ENCODE assay signal across 8 mouse cellular contexts in genomic region chr15:80133682-80134449, GRCm38 (mm10). TPM values are rescaled to one million over a fixed set of nuclear protein-coding genes. Genes with fewer than 3 reads are reported as not detected.
DNase-seq lines count a peak whose midpoint lies in the region; ATAC-seq and TF ChIP-seq lines count a peak whose summit lies in the region.

No protein-coding gene starts in this region.

- TF ChIP-seq CTCF in layer of hippocampus, adult 2 months (conservative IDR thresholded peaks at IDR 0.05), result no peak

- ATAC-seq in heart, embryonic 14.5 days (ENCODE audit: insufficient number of reproducible peaks, insufficient read depth, low FRiP score, low read depth), result no peak
- peak; percentile 86 for ATAC-seq in megakaryocyte, adult 5-6 weeks (ENCODE audit: poor library complexity, severe bottlenecking)
- no peak for ATAC-seq in stomach, embryonic 15.5 days (ENCODE audit: insufficient read depth, low FRiP score, low read depth)

- no peaks in the 10 kb centered on the region for H3K9me3 ChIP-seq in heart, embryonic 14.5 days (ENCODE audit: control insufficient read depth, low read length)
- H3K9me3 ChIP-seq in stomach, embryonic 15.5 days, result no peaks in the 10 kb centered on the region

- H3K4me2 ChIP-seq in heart, embryonic 14.5 days (ENCODE audit: low read length), result peak overlapping the region; percentile 98
- peak overlapping the region; percentile 78 for H3K4me2 ChIP-seq in stomach, embryonic 15.5 days

- DNase-seq in layer of hippocampus, adult 2 months (ENCODE audit: low spot score in 2 of 2), result no peak
- DNase-seq in layer of hippocampus, adult 8-10 months (ENCODE audit: low spot score in 2 of 2), result no peak
- peak; percentile 69 for DNase-seq in embryo, embryonic 10.5 days (ENCODE audit: low spot score)
- peak; percentile 29 for DNase-seq in kidney, postnatal 14 days
- DNase-seq in frontal cortex, postnatal 36 days (ENCODE audit: low spot score in 2 of 2), result no peak

- H3K36me3 ChIP-seq in heart, embryonic 14.5 days (ENCODE audit: control insufficient read depth, insufficient read depth, low read length), result peaks cover 5% of the 10 kb centered on the region; the same call in 1 of the 2 replicates
- 0 out of 2 replicates have a peak, but pooled peaks cover 5% of the 10 kb centered on the region for H3K36me3 ChIP-seq in stomach, embryonic 15.5 days

- H3K27ac ChIP-seq in layer of hippocampus, adult 2 months, result peak overlapping the region; percentile 99
- H3K27ac ChIP-seq in heart, embryonic 14.5 days (replicated peaks in 1 of 2; ENCODE audit: control insufficient read depth in 1 of 2, insufficient read depth in 1 of 2, low read depth in 2 of 2, low read length in 2 of 2), result peak overlapping the region; percentile 98 to 100
- peak overlapping the region; percentile 99 for H3K27ac ChIP-seq in stomach, embryonic 15.5 days

- H3K9ac ChIP-seq in heart, embryonic 14.5 days (ENCODE audit: low read length), result peak overlapping the region; percentile 95
- H3K9ac ChIP-seq in stomach, embryonic 15.5 days, result peak overlapping the region; percentile 65

- 8% methylated on average over 14 of the region's 14 CpGs for WGBS in heart, embryonic 14.5 days
- WGBS in stomach, embryonic 15.5 days, result 6% methylated on average over 14 of the region's 14 CpGs

- peak overlapping the region; percentile 93 for H3K4me3 ChIP-seq in layer of hippocampus, adult 2 months
- peak overlapping the region; percentile 74 to 85 for H3K4me3 ChIP-seq in heart, embryonic 14.5 days (ENCODE audit: control insufficient read depth in 1 of 2, insufficient read depth in 1 of 2, low read depth in 1 of 2, low read length in 2 of 2)
- H3K4me3 ChIP-seq in stomach, embryonic 15.5 days (replicated peaks), result peak overlapping the region; percentile 63

- peaks cover 13 to 43% of the 10 kb centered on the region in 2 experiments for H3K4me1 ChIP-seq in heart, embryonic 14.5 days (ENCODE audit: control insufficient read depth in 2 of 2, insufficient read depth in 2 of 2, low read length in 2 of 2)
- peaks cover 37% of the 10 kb centered on the region for H3K4me1 ChIP-seq in stomach, embryonic 15.5 days

- H3K27me3 ChIP-seq in heart, embryonic 14.5 days (ENCODE audit: control insufficient read depth, insufficient read depth, low read length), result no peaks in the 10 kb centered on the region
- H3K27me3 ChIP-seq in stomach, embryonic 15.5 days (replicated peaks), result no peaks in the 10 kb centered on the region

RNA-seq across cellular contexts. Expression of gene Tab1, which starts 0.9 kb away (rescaled TPM):
- total RNA-seq in layer of hippocampus, adult 2 months (2021), result 10 to 100 TPM; 28.2 to 30.2 TPM
- total RNA-seq in layer of hippocampus, adult 8-10 months (2022), result 10 to 100 TPM; 27.3 to 29.5 (median 29.0) TPM
- 28.0 and 30.0 TPM in 2 replicates for polyA plus RNA-seq in heart, embryonic 14.5 days (2014; fragmentation: Nextera tagmentation; extraction: Ambion mirVana)
- total RNA-seq in megakaryocyte, adult 5-6 weeks (2015), result 3.8 and 6.9 TPM in 2 replicates
- 13.5 and 14.5 TPM in 2 replicates for total RNA-seq in megakaryocyte, adult 5-6 weeks (2017)
- 29.5 and 33.2 TPM in 2 replicates for polyA plus RNA-seq in stomach, embryonic 15.5 days (2015; fragmentation: Nextera tagmentation; extraction: Ambion mirVana)

RNA-seq across cellular contexts. Expression of gene Mgat3, which starts 39.7 kb away (rescaled TPM):
- 100 to 1,000 TPM; 109 to 115 TPM for total RNA-seq in layer of hippocampus, adult 2 months (2021)
- total RNA-seq in layer of hippocampus, adult 8-10 months (2022), result 100 to 1,000 TPM; 112 to 115 (median 114) TPM
- polyA plus RNA-seq in heart, embryonic 14.5 days (2014; fragmentation: Nextera tagmentation; extraction: Ambion mirVana), result 0.78 and 1.9 TPM in 2 replicates
- total RNA-seq in megakaryocyte, adult 5-6 weeks (2015), result not detected in 2 replicates
- not detected in 2 replicates for total RNA-seq in megakaryocyte, adult 5-6 weeks (2017)
- polyA plus RNA-seq in stomach, embryonic 15.5 days (2015; fragmentation: Nextera tagmentation; extraction: Ambion mirVana), result 9.6 and 10.6 TPM in 2 replicates

RNA-seq across cellular contexts. Expression of gene Rpl3, which starts 42.2 kb away (rescaled TPM):
- 100 to 1,000 TPM; 558 to 583 TPM for total RNA-seq in layer of hippocampus, adult 2 months (2021)
- 100 to 1,000 TPM; 431 to 611 (median 527) TPM for total RNA-seq in layer of hippocampus, adult 8-10 months (2022)
- polyA plus RNA-seq in heart, embryonic 14.5 days (2014; fragmentation: Nextera tagmentation; extraction: Ambion mirVana), result 763 and 822 TPM in 2 replicates
- 965 and 1,027 TPM in 2 replicates for total RNA-seq in megakaryocyte, adult 5-6 weeks (2015)
- 1,404 and 1,498 TPM in 2 replicates for total RNA-seq in megakaryocyte, adult 5-6 weeks (2017)
- 883 and 1,069 TPM in 2 replicates for polyA plus RNA-seq in stomach, embryonic 15.5 days (2015; fragmentation: Nextera tagmentation; extraction: Ambion mirVana)

RNA-seq across cellular contexts. Expression of gene Syngr1, which starts 42.7 kb away (rescaled TPM):
- total RNA-seq in layer of hippocampus, adult 2 months (2021), result 100 to 1,000 TPM; 356 to 380 TPM
- total RNA-seq in layer of hippocampus, adult 8-10 months (2022), result 100 to 1,000 TPM; 383 to 406 (median 399) TPM
- 40.7 and 44.5 TPM in 2 replicates for polyA plus RNA-seq in heart, embryonic 14.5 days (2014; fragmentation: Nextera tagmentation; extraction: Ambion mirVana)
- total RNA-seq in megakaryocyte, adult 5-6 weeks (2015), result 3.2 and 3.9 TPM in 2 replicates
- total RNA-seq in megakaryocyte, adult 5-6 weeks (2017), result 0.08 and 0.22 TPM in 2 replicates
- 32.8 and 34.7 TPM in 2 replicates for polyA plus RNA-seq in stomach, embryonic 15.5 days (2015; fragmentation: Nextera tagmentation; extraction: Ambion mirVana)

Comparison
In these comparisons a context has a peak if more than half of its experiments do, and no peak if none do; other contexts are left out.
1. DNase-seq: peak in embryo, embryonic 10.5 days (single experiment) and kidney, postnatal 14 days (single experiment); none in layer of hippocampus, adult 2 months (0 of 2), layer of hippocampus, adult 8-10 months (0 of 2) and frontal cortex, postnatal 36 days (0 of 2).
2. RNA of gene Mgat3, which starts 39.7 kb away (total RNA-seq): 109 to 115 TPM in layer of hippocampus, adult 2 months and 112 to 115 TPM in layer of hippocampus, adult 8-10 months; not detected in megakaryocyte, adult 5-6 weeks; every median in the first group is over 100 times any median in the second.
3. Peak in every context shown above with its lines, with median percentiles within 50 percentile points of each other: H3K27ac ChIP-seq and H3K4me3 ChIP-seq.